Mouse (Mus musculus) liver, postnatal 0 days (tissue): Measurements from ENCODE around the gene Cpe.

Experiments used
- CTCF ChIP-seq: sonication (generic); IDR thresholded peaks from 2 replicates; pipeline ENCODE4 v1.5.1; 2016; ENCODE audit warnings: antibody characterized with exemption, low read depth
- EP300 ChIP-seq: IDR thresholded peaks from 2 replicates; pipeline ENCODE4 v1.6.1; 2016; ENCODE audit warnings: antibody characterized with exemption, low read depth, mild to moderate bottlenecking

GRCm38 (mm10) chr8:64655887-64656286 is 37.0 kb downstream of the Cpe start:
- no peak for TF ChIP-seq CTCF
- TF ChIP-seq EP300 = no peak
